ENCODE assay signal across 29 mouse cellular contexts in genomic region chr5:98139297-98139660, GRCm38 (mm10). TPM values are rescaled to one million over a fixed set of nuclear protein-coding genes. Genes with fewer than 3 reads are reported as not detected.
"Had no signal": no experiment of that assay in that cellular context is flagged by ENCODE, and none has a peak within 500 bp of the region (broad histone marks: within the 10 kb centered on the region; RNA-seq: fewer than 3 reads in every experiment).

No protein-coding gene starts in this region.

- H3K9me3 ChIP-seq: heart, embryonic 13.5 days; heart, embryonic 15.5 days; hindbrain, embryonic 13.5 days; hindbrain, embryonic 15.5 days; kidney, embryonic 15.5 days; limb, embryonic 13.5 days; limb, embryonic 15.5 days; liver, embryonic 12.5 days had no signal

- H3K27me3 ChIP-seq: heart, embryonic 13.5 days; heart, embryonic 15.5 days; hindbrain, embryonic 13.5 days; hindbrain, embryonic 15.5 days; kidney, embryonic 15.5 days; limb, embryonic 13.5 days; limb, embryonic 15.5 days; liver, embryonic 12.5 days had no signal

- ATAC-seq: hindbrain, postnatal 0 days; intestine, embryonic 16.5 days; liver, embryonic 12.5 days had no signal

- H3K27ac ChIP-seq: heart, adult 2 months; heart, embryonic 13.5 days; heart, embryonic 15.5 days; hindbrain, embryonic 15.5 days; hindbrain, postnatal 0 days; kidney, embryonic 15.5 days; kidney, postnatal 0 days; limb, embryonic 13.5 days; limb, embryonic 15.5 days; liver, embryonic 12.5 days; liver, embryonic 14.5 days had no signal

- H3K9ac ChIP-seq: heart, embryonic 13.5 days; heart, embryonic 15.5 days; hindbrain, embryonic 13.5 days; hindbrain, embryonic 15.5 days; kidney, embryonic 15.5 days; limb, embryonic 13.5 days; limb, embryonic 15.5 days; liver, embryonic 12.5 days; liver, embryonic 14.5 days had no signal

- DNase-seq: gastrocnemius, postnatal 14 days; gastrocnemius, postnatal 36 days; heart, adult 11 months; heart, adult 2 months; heart, postnatal 14 days; heart, postnatal 36 days; kidney, adult 11 months; kidney, adult 2 months; kidney, adult 9 months; kidney, postnatal 14 days; kidney, postnatal 36 days; layer of hippocampus, postnatal 36 days; left cerebral cortex, postnatal 4 days had no signal

- H3K36me3 ChIP-seq: heart, embryonic 13.5 days; heart, embryonic 15.5 days; hindbrain, embryonic 13.5 days; hindbrain, embryonic 15.5 days; kidney, embryonic 15.5 days; limb, embryonic 13.5 days; limb, embryonic 15.5 days; liver, embryonic 12.5 days had no signal

- H3K4me3 ChIP-seq: heart, adult 2 months; heart, embryonic 13.5 days; heart, embryonic 15.5 days; hindbrain, embryonic 13.5 days; hindbrain, embryonic 15.5 days; kidney, embryonic 15.5 days; limb, embryonic 13.5 days; limb, embryonic 15.5 days; liver, embryonic 12.5 days had no signal

- H3K4me2 ChIP-seq: heart, embryonic 11.5 days; heart, embryonic 13.5 days; heart, embryonic 15.5 days; hindbrain, embryonic 13.5 days; hindbrain, embryonic 15.5 days; kidney, embryonic 15.5 days; limb, embryonic 13.5 days; limb, embryonic 15.5 days; liver, embryonic 12.5 days had no signal

- H3K4me1 ChIP-seq: heart, embryonic 13.5 days; heart, embryonic 15.5 days; kidney, embryonic 15.5 days; limb, embryonic 15.5 days; liver, embryonic 12.5 days had no signal

RNA-seq across cellular contexts. Expression of gene Prdm8, which starts 27.7 kb away (rescaled TPM):
- total RNA-seq: liver, adult 2 months had no signal
- polyA plus RNA-seq: heart, embryonic 11.5 days; heart, embryonic 15.5 days; heart, postnatal 0 days; liver, adult 2 months; liver, embryonic 12.5 days; liver, embryonic 14.5 days; liver, embryonic 16.5 days had no signal
